Mouse (Mus musculus): Measurements from ENCODE around the gene Serpine3. TPM values are rescaled to one million over a fixed set of nuclear protein-coding genes. Genes with fewer than 3 reads are reported as not detected.

Serpine3 gene
- total RNA-seq, 2 experiments from 2014 or later = not detected

Other genes starting within 250 kb of the Serpine3 start
- 1 to 10 TPM in 1 of 2 experiments, under 1 TPM in 1; 0.60 to 1.1 TPM for gene Gucy1b2, start 207.4 kb upstream of the Serpine3 start, total RNA-seq (2021)
- 1 to 10 TPM; 1.2 to 3.7 TPM for gene Fam124a, start 107.9 kb upstream of the Serpine3 start, total RNA-seq (2021)
- not detected for gene Gm4131, start 96.7 kb upstream of the Serpine3 start, total RNA-seq (2021)
- 10 to 100 TPM; 42.0 to 63.8 TPM for gene Ints6, start 97.5 kb downstream of the Serpine3 start, total RNA-seq (2021)
- gene Wdfy2, start 174.0 kb downstream of the Serpine3 start, total RNA-seq (2021) = 10 to 100 TPM; 33.4 to 41.0 TPM

Data from adrenal gland, postnatal 36 days (tissue).